Mouse (Mus musculus) neural tube, embryonic 11.5 days (tissue): ENCODE data around the gene Myo9b. TPM values are rescaled to one million over a fixed set of nuclear protein-coding genes. Genes with fewer than 3 reads are reported as not detected.
A peak's percentile ranks its signal among the peaks of the same experiment; 100 is the strongest.
"Not testable (repeated sequence)": the region's sequence is repeated elsewhere in the genome, so short reads cannot be mapped to it uniquely, and the experiment has no call there.

Source experiments
- ATAC-seq: fragments of 200-750 bp; cut with Nextera tagmentation; 2 replicates; pipeline ENCODE4 v1.8.0; 2017; ENCODE audit warnings: moderate number of reproducible peaks, mild to moderate bottlenecking, moderate TSS enrichment, moderate library complexity; ENCODE audit not compliant: insufficient read depth, low FRiP score, low TSS enrichment
- DNase-seq: peaks from one replicate; pipeline ENCODE4 v3.0.0-alpha.2; 2015; ENCODE audit warnings: low spot score
- H3K27ac ChIP-seq: fragments of 300-500 bp; sonication (generic); 2 replicates; pipeline ENCODE4 v1.5.1; 2014; ENCODE audit warnings: low read depth, mild to moderate bottlenecking, low read length
- H3K27me3 ChIP-seq: fragments of 300-500 bp; sonication (generic); 2 replicates; pipeline ENCODE4 v1.6.1; 2014; ENCODE audit warnings: mild to moderate bottlenecking, low read length, mixed read lengths; ENCODE audit not compliant: control insufficient read depth, insufficient read depth
- H3K36me3 ChIP-seq: fragments of 300-500 bp; sonication (generic); 2 replicates; pipeline ENCODE4 v1.6.1; 2014; ENCODE audit warnings: mild to moderate bottlenecking, low read length, moderate library complexity, mixed read lengths; ENCODE audit not compliant: control insufficient read depth, insufficient read depth
- H3K4me1 ChIP-seq: fragments of 300-500 bp; sonication (generic); 2 replicates; pipeline ENCODE4 v1.6.1; 2014; ENCODE audit warnings: low read length, mixed read lengths; ENCODE audit not compliant: control insufficient read depth, insufficient read depth
- H3K4me2 ChIP-seq: fragments of 300-500 bp; sonication (generic); 2 replicates; pipeline ENCODE4 v1.6.1; 2014; ENCODE audit warnings: low read depth, mild to moderate bottlenecking, moderate library complexity
- H3K4me3 ChIP-seq: fragments of 300-500 bp; sonication (generic); 2 replicates; pipeline ENCODE4 v1.5.1; 2014; ENCODE audit warnings: low read depth, low read length
- H3K9ac ChIP-seq: fragments of 300-500 bp; sonication (generic); 2 replicates; pipeline ENCODE4 v1.6.1; 2014; ENCODE audit warnings: mild to moderate bottlenecking, low read length
- H3K9me3 ChIP-seq: fragments of 300-500 bp; sonication (generic); 2 replicates; pipeline ENCODE4 v1.6.1; 2016; ENCODE audit warnings: low read length; ENCODE audit not compliant: control insufficient read depth
- WGBS: fragments of 180-500 bp; shearing (Covaris S2); extraction: QIAGEN DNeasy Blood & Tissue Kit; methylation state at CpG from one replicate; pipeline ENCODE4 v1.1.7; 2014; 5-methylcytosine and 5-hydroxymethylcytosine counted together
- polyA plus RNA-seq: library from polyadenylated mRNA; unstranded; fragments of >200 nt; fragmentation: Nextera tagmentation; extraction: Ambion mirVana; gene quantifications from 2 replicates; pipeline ENCODE4 v1.2.1, GENCODE M21; 2014

The Myo9b gene
- polyA plus RNA-seq, 1 experiment from 2014 or later = 21.4 TPM

DNA sequence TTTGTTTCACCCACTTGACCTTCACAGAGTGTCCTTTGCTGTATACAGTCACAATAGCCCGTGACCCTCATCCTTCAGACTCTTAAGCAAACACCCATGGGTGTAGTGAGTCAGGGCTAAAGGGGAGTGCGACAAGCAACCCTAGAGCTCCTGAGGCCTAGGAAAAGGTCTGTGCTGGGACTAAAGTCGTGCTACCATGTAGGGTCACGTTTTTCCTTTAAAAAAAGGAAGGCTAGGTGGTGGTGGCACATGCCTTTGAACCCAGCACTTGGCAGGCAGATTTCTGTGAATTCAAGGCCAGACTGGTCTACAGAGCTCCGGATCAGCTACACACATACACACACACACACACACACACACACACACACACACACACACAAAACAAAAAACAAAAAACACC lies 884 bp upstream of the Myo9b start:
- Histone ChIP-seq H3K4me2 (peak overlapping the region; percentile 61), H3K36me3 (no peaks in the 10 kb centered on the region), H3K4me1 (peaks cover 9% of the 10 kb centered on the region; the same call in 1 of the 2 replicates), H3K9me3 (no peaks in the 10 kb centered on the region), H3K27ac (no peak overlapping the region), H3K9ac (peak overlapping the region; percentile 64), H3K27me3 (no peaks in the 10 kb centered on the region), H3K4me3 (peak overlapping the region; percentile 85)
- ATAC-seq (no peak), DNase-seq (no peak)
- WGBS = 28% methylated on average over 5 of the region's 5 CpGs

DNA sequence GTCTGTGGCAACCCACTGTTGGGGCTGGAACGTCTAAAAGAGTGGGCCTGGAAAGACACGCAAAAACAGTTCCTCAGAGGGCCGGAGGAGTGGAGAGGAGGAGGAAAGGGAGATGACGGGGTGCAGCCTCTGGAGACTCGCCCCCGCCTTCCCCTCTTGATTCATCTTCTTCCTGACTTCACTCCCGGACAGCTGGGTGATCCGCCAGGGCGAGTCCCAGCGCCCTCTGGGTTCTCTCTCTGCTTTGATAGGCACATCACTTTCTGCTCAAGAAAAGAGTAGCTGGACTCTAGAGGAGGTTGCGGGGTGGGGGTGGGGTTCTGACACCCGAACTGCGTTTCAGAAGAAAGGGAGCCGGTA lies 617 bp downstream of the Myo9b start:
- DNase-seq = peak; percentile 37
- peak overlapping the region; percentile 61 for H3K4me2 ChIP-seq
- H3K36me3 ChIP-seq = no peaks in the 10 kb centered on the region
- no peaks in the 10 kb centered on the region for H3K9me3 ChIP-seq
- ATAC-seq = no peak; the same call in 1 of the 2 replicates
- H3K9ac ChIP-seq = peak overlapping the region; percentile 71
- under 1% methylated on average over 14 of the region's 14 CpGs for WGBS
- H3K27ac ChIP-seq = peak overlapping the region; percentile 49; the same call in 1 of the 2 replicates
- H3K4me3 ChIP-seq = peak overlapping the region; percentile 85
- H3K27me3 ChIP-seq = no peaks in the 10 kb centered on the region
- peaks cover 9% of the 10 kb centered on the region; the same call in 1 of the 2 replicates for H3K4me1 ChIP-seq

DNA sequence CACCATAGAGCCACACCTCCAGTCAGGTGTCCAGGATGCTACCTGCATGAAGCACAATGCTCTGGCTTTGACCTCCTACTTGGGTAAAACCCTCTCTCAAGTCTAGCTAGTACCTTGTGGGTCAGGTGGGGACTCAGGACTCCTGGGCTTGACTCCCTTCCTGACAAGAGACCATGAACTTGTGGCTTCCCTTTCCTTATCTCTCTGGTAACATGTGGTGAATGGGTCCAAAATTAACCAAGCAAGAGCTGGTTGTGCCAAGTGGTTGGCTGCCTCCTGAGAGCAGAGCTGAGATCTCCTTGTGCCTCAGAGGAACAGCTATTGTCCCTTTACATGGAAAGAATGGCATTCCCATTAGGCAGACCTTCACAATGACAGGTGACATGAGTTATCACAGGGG lies 2.0 kb downstream of the Myo9b start:
- DNase-seq (no peak), ATAC-seq (no peak)
- no peaks in the 10 kb centered on the region for H3K36me3 ChIP-seq
- no peak overlapping the region for H3K27ac ChIP-seq
- peaks cover 9% of the 10 kb centered on the region; the same call in 1 of the 2 replicates for H3K4me1 ChIP-seq
- no peak overlapping the region for H3K4me3 ChIP-seq
- no peak overlapping the region for H3K9ac ChIP-seq
- H3K4me2 ChIP-seq = no peak overlapping the region
- no peaks in the 10 kb centered on the region for H3K9me3 ChIP-seq
- no peaks in the 10 kb centered on the region for H3K27me3 ChIP-seq

DNA sequence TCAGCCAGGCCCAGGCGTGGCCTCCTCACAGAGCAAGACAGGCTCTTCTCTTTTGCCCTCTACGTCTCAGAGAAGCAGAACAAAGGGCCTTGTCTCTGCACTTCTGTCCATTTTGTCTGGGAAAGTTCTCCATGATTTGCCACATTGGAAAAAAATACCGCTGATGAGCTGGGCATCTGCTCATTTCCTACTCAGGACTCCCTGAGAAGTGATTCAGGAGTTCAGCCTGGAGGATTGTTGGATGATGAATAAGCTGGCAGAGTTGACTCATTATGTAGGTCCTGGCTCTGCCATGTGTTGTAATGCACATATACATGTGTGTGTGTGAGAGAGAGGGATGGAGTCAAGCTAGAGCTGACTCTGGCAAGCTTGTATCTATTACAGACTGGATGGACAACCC lies 3.7 kb downstream of the Myo9b start:
- Histone ChIP-seq H3K27ac (no peak overlapping the region), H3K9ac (no peak overlapping the region), H3K9me3 (no peaks in the 10 kb centered on the region), H3K4me3 (no peak overlapping the region), H3K27me3 (no peaks in the 10 kb centered on the region), H3K4me1 (peaks cover 9% of the 10 kb centered on the region; the same call in 1 of the 2 replicates), H3K4me2 (no peak overlapping the region), H3K36me3 (no peaks in the 10 kb centered on the region)
- no peak for DNase-seq
- ATAC-seq = no peak
- 82% methylated on average over 3 of the region's 3 CpGs for WGBS

DNA sequence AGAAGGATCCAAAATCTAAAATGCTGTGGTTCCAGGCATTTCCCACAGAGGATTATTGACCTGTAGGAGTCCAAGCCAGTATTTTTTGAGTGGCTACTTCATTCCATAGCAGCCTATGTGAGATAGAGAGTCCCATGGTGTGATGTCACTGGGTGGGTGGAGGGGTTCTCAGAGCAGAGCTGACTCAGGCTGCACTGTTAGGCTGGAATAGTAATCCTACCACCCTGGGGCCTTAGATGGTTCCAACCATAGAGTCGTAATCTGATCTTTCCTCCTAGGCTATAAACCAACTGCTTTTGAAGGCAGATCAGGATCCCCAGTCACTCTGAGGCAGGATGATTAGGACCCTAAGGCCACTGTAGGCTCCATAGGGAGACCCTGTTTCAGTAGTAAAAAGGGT lies 6.9 kb downstream of the Myo9b start:
- 83% methylated on average over 1 of the region's 1 CpGs for WGBS
- not testable (repeated sequence) for ATAC-seq, H3K4me1 ChIP-seq

DNA sequence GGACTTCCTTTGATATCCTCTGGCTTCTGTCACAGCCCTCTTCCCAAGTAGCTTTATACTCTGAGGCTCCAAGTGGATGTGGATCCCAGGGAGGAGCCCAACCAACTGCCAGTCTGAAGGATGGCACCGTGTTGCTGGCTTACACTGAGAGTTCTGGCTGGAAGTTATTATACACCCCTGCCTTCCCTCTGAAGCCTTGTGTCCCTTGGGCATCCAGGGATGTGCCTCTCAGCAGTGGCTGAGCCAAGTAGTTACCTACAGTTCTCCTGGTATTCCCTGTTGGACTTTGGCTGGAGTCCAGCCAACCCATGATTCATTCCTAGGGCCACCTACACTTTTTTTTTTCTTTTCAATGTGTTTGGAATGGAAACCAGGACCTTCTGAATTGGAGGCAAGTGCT lies 9.2 kb downstream of the Myo9b start:
- H3K4me1 ChIP-seq, ATAC-seq, H3K4me2 ChIP-seq, H3K4me3 ChIP-seq, H3K9me3 ChIP-seq, H3K36me3 ChIP-seq, H3K27ac ChIP-seq, H3K9ac ChIP-seq, H3K27me3 ChIP-seq, DNase-seq: not testable (repeated sequence)
- WGBS = 90% methylated on average over 1 of the region's 1 CpGs

More for the DNA sequence above, 6.9 kb downstream of the Myo9b start:
- not testable (repeated sequence) for H3K9ac ChIP-seq, H3K27ac ChIP-seq, H3K9me3 ChIP-seq, DNase-seq, H3K27me3 ChIP-seq, H3K4me2 ChIP-seq, H3K36me3 ChIP-seq, H3K4me3 ChIP-seq

DNA sequence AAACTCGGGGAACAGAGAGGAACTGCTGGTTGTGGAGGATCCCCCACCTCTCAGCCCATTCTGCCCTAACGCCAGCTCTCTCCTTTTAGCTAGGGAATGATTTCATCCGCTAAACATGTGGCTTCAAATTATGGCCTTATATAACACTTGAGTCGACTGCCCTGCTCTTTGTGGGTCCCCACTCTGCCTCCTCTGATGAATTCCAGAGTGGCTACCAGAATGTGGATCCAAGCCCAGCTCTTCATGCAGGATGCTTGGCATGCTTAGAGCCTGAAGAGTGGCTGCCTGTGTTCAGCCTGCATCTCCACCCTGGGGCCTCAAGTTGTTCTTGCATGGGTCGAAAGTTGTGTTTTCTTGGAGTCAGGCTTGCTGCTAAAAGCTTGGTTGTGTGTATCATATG lies 10.1 kb downstream of the Myo9b start:
- ATAC-seq (no peak), DNase-seq (no peak)
- no peak overlapping the region for H3K9ac ChIP-seq
- no peaks in the 10 kb centered on the region for H3K36me3 ChIP-seq
- no peak overlapping the region for H3K4me2 ChIP-seq
- WGBS = 81% methylated on average over 5 of the region's 5 CpGs
- no peaks in the 10 kb centered on the region for H3K4me1 ChIP-seq
- no peaks in the 10 kb centered on the region for H3K9me3 ChIP-seq
- no peaks in the 10 kb centered on the region for H3K27me3 ChIP-seq
- H3K4me3 ChIP-seq = no peak overlapping the region
- no peak overlapping the region for H3K27ac ChIP-seq

DNA sequence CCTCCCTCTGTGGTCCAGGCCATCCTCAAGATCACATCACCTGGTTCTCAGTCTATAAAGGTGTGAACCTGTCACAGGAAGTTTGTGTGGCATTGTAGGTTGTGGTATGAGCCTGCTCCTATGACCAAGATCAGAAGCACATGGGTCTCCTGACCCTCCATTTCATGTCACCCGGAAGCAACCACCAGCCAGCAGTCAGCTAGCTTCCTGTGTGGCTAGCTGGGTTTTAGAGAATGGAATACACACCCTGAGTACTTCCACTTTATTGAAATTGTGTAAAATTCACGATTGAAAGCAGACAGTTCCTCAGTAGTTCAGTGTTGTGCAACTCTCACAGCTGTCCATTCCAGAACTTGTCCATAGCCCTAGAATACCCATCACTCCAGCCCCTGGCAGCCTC lies 13.7 kb downstream of the Myo9b start:
- not testable (repeated sequence) for H3K9ac ChIP-seq, DNase-seq
- WGBS = 80% methylated on average over 2 of the region's 2 CpGs

DNA sequence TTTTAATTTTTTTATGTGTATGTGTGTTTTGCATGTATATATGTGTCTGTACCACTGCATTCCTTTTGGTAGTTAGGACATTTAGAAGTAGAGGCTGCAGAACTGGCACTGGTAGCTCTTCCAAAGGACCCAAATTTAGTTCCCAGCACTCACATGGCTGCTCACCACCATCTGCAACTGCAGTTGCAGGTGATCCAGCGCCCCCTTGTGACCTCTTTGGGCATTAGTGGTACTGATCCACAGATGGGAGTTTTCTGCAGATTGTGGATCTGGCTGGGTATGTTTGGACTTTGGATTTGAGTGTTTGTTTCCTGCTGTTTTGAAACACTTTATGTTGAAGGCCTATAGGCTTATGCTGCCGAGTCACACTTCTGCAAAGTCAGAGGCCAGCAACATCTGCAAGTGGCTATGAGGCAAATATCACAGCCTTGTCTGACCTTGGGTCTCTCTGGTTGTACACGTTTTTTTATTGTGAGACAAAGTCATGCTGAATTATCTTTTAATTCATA lies 16.0 kb downstream of the Myo9b start:
- no peaks in the 10 kb centered on the region for H3K27me3 ChIP-seq
- H3K9ac ChIP-seq = no peak overlapping the region
- peaks cover 6% of the 10 kb centered on the region; the same call in 1 of the 2 replicates for H3K36me3 ChIP-seq
- no peaks in the 10 kb centered on the region for H3K4me1 ChIP-seq
- ATAC-seq (no peak), DNase-seq (no peak)
- WGBS = 64% methylated on average over 3 of the region's 3 CpGs
- H3K9me3 ChIP-seq = no peaks in the 10 kb centered on the region
- no peak overlapping the region for H3K4me2 ChIP-seq
- H3K4me3 ChIP-seq = no peak overlapping the region
- no peak overlapping the region for H3K27ac ChIP-seq

More for the DNA sequence above, 13.7 kb downstream of the Myo9b start:
- not testable (repeated sequence) for H3K9me3 ChIP-seq, H3K27ac ChIP-seq, H3K4me1 ChIP-seq, H3K36me3 ChIP-seq, ATAC-seq, H3K27me3 ChIP-seq, H3K4me3 ChIP-seq, H3K4me2 ChIP-seq
